Mouse (Mus musculus) T-helper 17 cell (primary cell): Measurements from ENCODE around the gene Cd27.
"Not testable (repeated sequence)": the region's sequence is repeated elsewhere in the genome, so short reads cannot be mapped to it uniquely, and the experiment has no call there.

ENCODE experiments used
- in situ Hi-C, 2 experiments: fragments of 300-600 bp; cut with MboI, MseI; formaldehyde crosslinking; loops; 1 replicate in 1 of 2; 2 replicates in 1 of 2; pipeline ENCODE4 v1.15.1; 2025; ENCODE audit warnings: high pct_unique_total_duplicates in 2 of 2

Gene Cd27

GRCm38 (mm10) chr6:125236782-125237181, at the start of gene Cd27:
Gene Cd27 (minus strand): TSS chr6:125237010.
- in situ Hi-C loops: no loop called here

GRCm38 (mm10) chr6:125285890-125286289, 49.1 kb upstream of the Cd27 start, which contains the start of gene Tuba3a:
Gene Tuba3a (minus strand): TSS chr6:125286042.
- in situ Hi-C loops: loop anchor here in 1 of 2 experiments (5.0 kb wide), 1 partner anchor 41 kb away; no protein-coding TSS in a partner anchor

- in situ Hi-C loops: loop anchor here in 1 of 2 experiments (5.0 kb wide), 1 partner anchor 43 kb away; no protein-coding TSS in a partner anchor
Observed at GRCm38 (mm10) chr6:125284751-125285150, 47.9 kb upstream of the Cd27 start.

- in situ Hi-C loops: no loop called here
Observed at GRCm38 (mm10) chr6:125284250-125284649, 47.4 kb upstream of the Cd27 start.

- in situ Hi-C loops: not testable (repeated sequence)
Observed at GRCm38 (mm10) chr6:125282721-125283120, 45.9 kb upstream of the Cd27 start.

GRCm38 (mm10) chr6:125279729-125280128, 42.9 kb upstream of the Cd27 start:
- in situ Hi-C loops: no loop called here

GRCm38 (mm10) chr6:125274841-125275563, 38.2 kb upstream of the Cd27 start:
- in situ Hi-C loops: loop anchor here (5.0 kb wide), 3 partner anchors 53 to 113 kb away; no protein-coding TSS in a partner anchor

GRCm38 (mm10) chr6:125272228-125272785, 35.5 kb upstream of the Cd27 start:
- in situ Hi-C loops: loop anchor here (5.0 kb wide), 3 partner anchors 50 to 110 kb away; no protein-coding TSS in a partner anchor

GRCm38 (mm10) chr6:125271455-125272227, 34.8 kb upstream of the Cd27 start:
- in situ Hi-C loops: loop anchor here (5.0 kb wide), 3 partner anchors 49 to 109 kb away; no protein-coding TSS in a partner anchor

- in situ Hi-C loops: no loop called here
Observed at GRCm38 (mm10) chr6:125268799-125269198, 32.0 kb upstream of the Cd27 start.

GRCm38 (mm10) chr6:125267469-125267868, 30.7 kb upstream of the Cd27 start:
- in situ Hi-C loops: no loop called here

- in situ Hi-C loops: not testable (repeated sequence)
Observed at GRCm38 (mm10) chr6:125266600-125266999, 29.8 kb upstream of the Cd27 start.

GRCm38 (mm10) chr6:125266091-125266490, 29.3 kb upstream of the Cd27 start:
- in situ Hi-C loops: no loop called here

GRCm38 (mm10) chr6:125265239-125265638, 28.4 kb upstream of the Cd27 start:
- in situ Hi-C loops: no loop called here

GRCm38 (mm10) chr6:125264219-125264618, 27.4 kb upstream of the Cd27 start:
- in situ Hi-C loops: no loop called here

GRCm38 (mm10) chr6:125260006-125260555, 23.3 kb upstream of the Cd27 start:
- in situ Hi-C loops: no loop called here

GRCm38 (mm10) chr6:125256222-125256966, 19.6 kb upstream of the Cd27 start:
- in situ Hi-C loops: no loop called here

GRCm38 (mm10) chr6:125255516-125256044, 18.8 kb upstream of the Cd27 start:
- in situ Hi-C loops: no loop called here

- in situ Hi-C loops: no loop called here
Observed at GRCm38 (mm10) chr6:125253863-125254715, 17.3 kb upstream of the Cd27 start.

GRCm38 (mm10) chr6:125252711-125253110, 15.9 kb upstream of the Cd27 start:
- in situ Hi-C loops: no loop called here
